Mouse (Mus musculus) forebrain, embryonic 12.5 days (tissue): ENCODE results near the gene Clca4a. TPM values are rescaled to one million over a fixed set of nuclear protein-coding genes. Genes with fewer than 3 reads are reported as not detected.

Experiments used
- ATAC-seq: fragments of 200-750 bp; cut with Nextera tagmentation; 2 replicates; pipeline ENCODE4 v1.8.0; 2017; ENCODE audit warnings: moderate TSS enrichment; ENCODE audit not compliant: low FRiP score
- H3K27ac ChIP-seq: fragments of 300-500 bp; sonication (generic); 2 replicates; pipeline ENCODE4 v1.5.1; 2016; ENCODE audit warnings: mild to moderate bottlenecking
- H3K27me3 ChIP-seq: fragments of 300-500 bp; sonication (generic); 2 replicates; pipeline ENCODE4 v1.6.1; 2016; ENCODE audit warnings: mild to moderate bottlenecking
- H3K36me3 ChIP-seq: fragments of 300-500 bp; sonication (generic); replicated peaks from 2 replicates; pipeline ENCODE4 v1.6.1; 2016; ENCODE audit warnings: mild to moderate bottlenecking
- H3K4me1 ChIP-seq: fragments of 300-500 bp; sonication (generic); 2 replicates; pipeline ENCODE4 v1.6.1; 2016
- H3K4me2 ChIP-seq: fragments of 300-500 bp; sonication (generic); 2 replicates; pipeline ENCODE4 v1.6.1; 2016; ENCODE audit warnings: mild to moderate bottlenecking, moderate library complexity
- H3K4me3 ChIP-seq: fragments of 300-500 bp; sonication (generic); replicated peaks from 2 replicates; pipeline ENCODE4 v1.5.1; 2016; ENCODE audit warnings: mild to moderate bottlenecking
- H3K9ac ChIP-seq: fragments of 300-500 bp; sonication (generic); 2 replicates; pipeline ENCODE4 v1.6.1; 2016; ENCODE audit warnings: mild to moderate bottlenecking
- H3K9me3 ChIP-seq: fragments of 300-500 bp; sonication (generic); 2 replicates; pipeline ENCODE4 v1.6.1; 2016
- WGBS: fragments of 180-500 bp; shearing (Covaris S2); methylation state at CpG from one replicate; pipeline ENCODE4 v1.1.7; 2016; 5-methylcytosine and 5-hydroxymethylcytosine counted together
- polyA plus RNA-seq: library from polyadenylated mRNA; unstranded; fragments of >200 nt; fragmentation: Nextera tagmentation; extraction: Ambion mirVana; gene quantifications from 2 replicates; pipeline ENCODE4 v1.2.1, GENCODE M21; 2016

Gene Clca4a
- polyA plus RNA-seq = 0.06 TPM in 1 of 2 replicates, not detected in the other

DNA sequence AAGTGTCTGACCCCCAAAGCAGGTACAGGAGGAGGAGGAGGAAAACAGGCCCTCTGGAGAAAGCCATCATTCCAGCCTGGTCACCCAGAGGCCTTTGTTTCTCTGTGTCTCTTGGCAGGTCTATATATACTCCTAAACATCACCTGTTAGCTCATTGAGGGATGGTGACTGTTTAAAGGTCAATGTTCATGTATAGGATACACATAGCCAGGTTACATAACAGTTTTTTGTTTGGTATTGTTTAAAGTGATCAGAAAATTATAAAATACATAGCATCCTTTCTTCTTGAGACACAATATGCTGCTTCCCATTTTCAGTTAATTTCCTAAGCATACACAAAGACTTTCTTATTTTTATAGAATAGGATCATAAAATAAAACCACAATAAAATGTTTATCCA is at the start of gene Clca4a:
Gene Clca4a, minus strand, starts transcription at position 101 of the 400 bp plus-strand sequence.
- no peak for ATAC-seq
- Histone ChIP-seq H3K4me1 (no peaks in the 10 kb centered on the region), H3K27ac (no peak within 1 kb of the TSS)

GRCm38 (mm10) chr3:145017807-145018206 is 43.0 kb upstream of the Clca4a start:
- 54% methylated on average over 3 of the region's 3 CpGs for WGBS
- no peak for ATAC-seq
- Histone ChIP-seq H3K27ac (no peak overlapping the region), H3K4me2 (no peak overlapping the region), H3K27me3 (no peaks in the 10 kb centered on the region), H3K9ac (no peak overlapping the region), H3K4me1 (no peaks in the 10 kb centered on the region), H3K36me3 (no peaks in the 10 kb centered on the region), H3K9me3 (no peaks in the 10 kb centered on the region), H3K4me3 (no peak overlapping the region)

More for the DNA sequence above, at the start of gene Clca4a:
- Histone ChIP-seq H3K4me2 (no peak within 1 kb of the TSS), H3K4me3 (no peak within 1 kb of the TSS), H3K27me3 (no peaks in the 10 kb centered on the region), H3K9me3 (no peaks in the 10 kb centered on the region), H3K9ac (no peak within 1 kb of the TSS), H3K36me3 (no peaks in the 10 kb centered on the region)

DNA sequence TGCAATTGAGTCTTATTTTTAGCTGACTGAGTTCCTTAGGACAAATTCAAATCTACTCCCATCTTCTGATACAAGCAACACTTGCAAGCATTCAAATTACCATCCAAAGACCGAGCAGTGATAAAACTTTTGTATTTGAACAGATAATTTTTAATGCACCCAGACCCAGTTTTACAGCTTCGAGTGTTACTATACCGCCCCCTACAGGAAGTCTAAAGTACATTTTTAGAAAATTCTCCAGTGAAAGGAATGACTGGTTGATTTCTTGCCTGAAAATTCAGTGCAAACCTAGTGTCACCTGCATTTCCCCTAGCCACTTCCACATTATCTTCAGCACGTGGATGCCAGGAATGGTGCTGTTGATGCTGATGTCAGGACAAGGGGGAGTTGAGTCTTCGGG is 29.6 kb upstream of the Clca4a start:
- no peaks in the 10 kb centered on the region for H3K9me3 ChIP-seq
- no peaks in the 10 kb centered on the region for H3K27me3 ChIP-seq
- no peak overlapping the region for H3K27ac ChIP-seq
- 32% methylated on average over 5 of the region's 5 CpGs for WGBS
- no peaks in the 10 kb centered on the region for H3K4me1 ChIP-seq
- H3K4me2 ChIP-seq = no peak overlapping the region
- no peak overlapping the region for H3K9ac ChIP-seq
- H3K4me3 ChIP-seq = no peak overlapping the region
- H3K36me3 ChIP-seq = no peaks in the 10 kb centered on the region
- ATAC-seq = no peak

- H3K27me3 ChIP-seq = no peaks in the 10 kb centered on the region
- no peak overlapping the region for H3K27ac ChIP-seq
- H3K36me3 ChIP-seq = no peaks in the 10 kb centered on the region
- no peak for ATAC-seq
- 80% methylated on average over 1 of the region's 1 CpGs for WGBS
- H3K4me2 ChIP-seq = no peak overlapping the region
- no peak overlapping the region for H3K4me3 ChIP-seq
- H3K9me3 ChIP-seq = no peaks in the 10 kb centered on the region
- H3K9ac ChIP-seq = no peak overlapping the region
- no peaks in the 10 kb centered on the region for H3K4me1 ChIP-seq
These were observed 26.1 kb upstream of the Clca4a start for GRCm38 (mm10) chr3:145000912-145001311.

- Histone ChIP-seq H3K9ac (no peak overlapping the region), H3K4me2 (no peak overlapping the region), H3K27ac (no peak overlapping the region), H3K9me3 (no peaks in the 10 kb centered on the region), H3K36me3 (no peaks in the 10 kb centered on the region), H3K4me3 (no peak overlapping the region), H3K27me3 (no peaks in the 10 kb centered on the region), H3K4me1 (no peaks in the 10 kb centered on the region)
- 91% methylated on average over 5 of the region's 5 CpGs for WGBS
- no peak for ATAC-seq
These were observed 18.2 kb upstream of the Clca4a start for GRCm38 (mm10) chr3:144993055-144993454.

DNA sequence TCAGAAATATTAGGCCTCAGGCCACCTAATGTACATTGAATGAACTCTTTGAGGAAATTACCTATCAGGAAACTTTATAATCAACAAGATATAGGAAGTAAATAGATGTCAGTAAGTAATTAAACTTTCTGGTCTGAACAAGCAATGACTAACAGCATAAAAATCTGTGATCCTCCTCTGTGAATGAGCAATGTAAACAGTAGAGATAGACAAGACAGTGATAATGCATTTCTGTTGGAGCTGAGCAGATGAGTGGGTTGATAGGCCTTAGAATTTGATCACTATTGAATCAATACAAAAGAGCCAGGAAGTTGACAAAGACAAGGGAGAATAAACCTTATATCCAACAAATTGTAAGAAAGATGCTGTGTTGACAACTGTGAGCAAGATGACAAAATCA is 17.8 kb upstream of the Clca4a start:
- Histone ChIP-seq H3K9me3 (no peaks in the 10 kb centered on the region), H3K27me3 (no peaks in the 10 kb centered on the region), H3K4me1 (no peaks in the 10 kb centered on the region), H3K36me3 (no peaks in the 10 kb centered on the region), H3K27ac (no peak overlapping the region), H3K4me3 (no peak overlapping the region), H3K4me2 (no peak overlapping the region), H3K9ac (no peak overlapping the region)
- ATAC-seq = no peak

GRCm38 (mm10) chr3:144985890-144986289 is 11.0 kb upstream of the Clca4a start:
- WGBS = 84% methylated on average over 5 of the region's 5 CpGs
- no peak for ATAC-seq
- no peak overlapping the region for H3K9ac ChIP-seq
- H3K27ac ChIP-seq = no peak overlapping the region
- no peaks in the 10 kb centered on the region for H3K9me3 ChIP-seq
- H3K4me2 ChIP-seq = no peak overlapping the region
- H3K27me3 ChIP-seq = no peaks in the 10 kb centered on the region
- H3K4me1 ChIP-seq = no peaks in the 10 kb centered on the region
- no peaks in the 10 kb centered on the region for H3K36me3 ChIP-seq
- H3K4me3 ChIP-seq = no peak overlapping the region

DNA sequence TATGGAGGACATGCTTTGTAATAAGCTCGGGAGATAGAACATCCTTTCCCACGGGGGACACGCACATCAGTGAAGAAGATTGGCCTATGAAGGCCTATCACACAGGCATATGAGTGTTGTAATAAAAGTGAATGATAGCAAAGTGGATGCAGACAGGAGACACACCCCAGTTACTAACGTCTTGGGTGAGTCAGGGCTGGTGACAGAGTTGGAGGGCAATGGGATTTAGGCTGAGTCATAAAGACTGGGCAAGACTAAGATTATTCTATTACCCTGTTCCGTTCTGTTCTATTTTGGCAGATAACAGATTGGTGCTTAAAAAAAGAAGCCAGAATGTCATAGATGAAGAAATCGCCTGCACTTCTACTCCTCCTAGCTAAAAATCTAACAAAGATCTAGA is 5.7 kb upstream of the Clca4a start:
- Histone ChIP-seq H3K36me3 (no peaks in the 10 kb centered on the region), H3K4me3 (no peak overlapping the region), H3K9ac (no peak overlapping the region), H3K27me3 (no peaks in the 10 kb centered on the region), H3K27ac (no peak overlapping the region), H3K9me3 (no peaks in the 10 kb centered on the region), H3K4me2 (no peak overlapping the region), H3K4me1 (no peaks in the 10 kb centered on the region)
- WGBS = 92% methylated on average over 6 of the region's 6 CpGs
- no peak for ATAC-seq

DNA sequence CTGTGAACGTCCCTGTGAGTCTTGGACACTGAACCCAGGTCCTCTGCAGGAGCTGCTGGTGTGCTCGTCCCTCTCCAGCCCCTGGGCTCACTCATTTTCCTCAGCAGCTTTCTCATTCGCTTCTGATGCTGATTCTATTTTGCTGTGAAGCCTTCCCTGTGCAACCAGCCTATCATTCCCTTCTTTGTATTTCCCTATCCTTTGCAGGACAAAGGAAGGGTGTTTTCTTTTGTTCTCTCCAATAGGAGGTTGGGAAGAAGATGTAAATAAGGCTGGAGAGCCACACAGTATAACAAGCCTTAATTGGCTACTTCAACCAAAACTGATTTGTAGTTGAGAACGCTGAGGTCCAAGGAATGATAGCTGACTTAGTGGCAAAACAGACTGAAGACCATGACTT is 2.8 kb upstream of the Clca4a start:
- WGBS = 8% methylated on average over 4 of the region's 4 CpGs
- no peak overlapping the region for H3K4me3 ChIP-seq
- H3K9ac ChIP-seq = no peak overlapping the region
- H3K4me1 ChIP-seq = no peaks in the 10 kb centered on the region
- H3K9me3 ChIP-seq = no peaks in the 10 kb centered on the region
- H3K27me3 ChIP-seq = no peaks in the 10 kb centered on the region
- ATAC-seq = no peak
- H3K27ac ChIP-seq = no peak overlapping the region
- H3K4me2 ChIP-seq = no peak overlapping the region
- no peaks in the 10 kb centered on the region for H3K36me3 ChIP-seq

GRCm38 (mm10) chr3:144976091-144976490 is 1.2 kb upstream of the Clca4a start:
- no peak overlapping the region for H3K9ac ChIP-seq
- no peak for ATAC-seq
- H3K36me3 ChIP-seq = no peaks in the 10 kb centered on the region
- H3K4me1 ChIP-seq = no peaks in the 10 kb centered on the region
- WGBS = 54% methylated on average over 1 of the region's 1 CpGs
- no peaks in the 10 kb centered on the region for H3K9me3 ChIP-seq
- no peak overlapping the region for H3K4me3 ChIP-seq
- H3K27ac ChIP-seq = no peak overlapping the region
- H3K4me2 ChIP-seq = no peak overlapping the region
- no peaks in the 10 kb centered on the region for H3K27me3 ChIP-seq

- Histone ChIP-seq H3K4me1 (no peaks in the 10 kb centered on the region), H3K27ac (no peak overlapping the region), H3K4me3 (no peak overlapping the region), H3K4me2 (no peak overlapping the region), H3K27me3 (no peaks in the 10 kb centered on the region), H3K9ac (no peak overlapping the region), H3K9me3 (no peaks in the 10 kb centered on the region), H3K36me3 (no peaks in the 10 kb centered on the region)
- 84% methylated on average over 9 of the region's 9 CpGs for WGBS
- no peak for ATAC-seq
These were observed 3.1 kb downstream of the Clca4a start for GRCm38 (mm10) chr3:144971553-144972270.

DNA sequence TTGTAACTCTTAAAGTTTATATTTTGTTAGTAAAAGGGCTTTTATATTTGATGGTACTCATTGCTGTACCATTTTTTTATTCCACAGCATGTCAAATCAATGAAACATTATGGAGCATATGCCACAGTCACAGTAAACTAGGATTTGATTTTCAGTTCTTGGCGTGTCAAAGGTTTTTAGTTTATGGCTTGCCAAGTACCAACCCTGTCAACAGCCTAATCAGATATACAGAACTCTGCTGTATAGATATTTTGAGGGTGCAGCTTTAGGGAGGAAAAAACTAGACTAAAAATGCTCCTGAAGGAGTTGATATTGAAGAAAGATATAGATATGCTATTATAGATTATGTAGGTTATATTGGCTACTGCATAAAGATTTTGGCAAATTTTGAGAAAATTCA is 5.1 kb downstream of the Clca4a start:
- no peak overlapping the region for H3K27ac ChIP-seq
- no peak overlapping the region for H3K9ac ChIP-seq
- no peaks in the 10 kb centered on the region for H3K36me3 ChIP-seq
- ATAC-seq = no peak
- H3K4me1 ChIP-seq = no peaks in the 10 kb centered on the region
- H3K27me3 ChIP-seq = no peaks in the 10 kb centered on the region
- no peak overlapping the region for H3K4me2 ChIP-seq
- no peaks in the 10 kb centered on the region for H3K9me3 ChIP-seq
- 82% methylated on average over 1 of the region's 1 CpGs for WGBS
- H3K4me3 ChIP-seq = no peak overlapping the region

- no peak overlapping the region for H3K9ac ChIP-seq
- no peak overlapping the region for H3K4me3 ChIP-seq
- H3K9me3 ChIP-seq = no peaks in the 10 kb centered on the region
- no peaks in the 10 kb centered on the region for H3K36me3 ChIP-seq
- no peaks in the 10 kb centered on the region for H3K4me1 ChIP-seq
- WGBS = 67% methylated on average over 4 of the region's 4 CpGs
- no peak overlapping the region for H3K27ac ChIP-seq
- H3K4me2 ChIP-seq = no peak overlapping the region
- no peaks in the 10 kb centered on the region for H3K27me3 ChIP-seq
- ATAC-seq = no peak
These were observed 8.8 kb downstream of the Clca4a start for GRCm38 (mm10) chr3:144966074-144966473.
